Mouse (Mus musculus) hindbrain, embryonic 10.5 days (tissue): ENCODE measurements at regions not wholly inside any gene's neighbourhood (a gene's known extent, or its start where the extent isn't known, plus 50 kb on each side); places are given as distances from the start of the nearest gene placed in this dataset.

ENCODE experiments used
- DNase-seq: peaks from one replicate; pipeline ENCODE4 v3.0.0-alpha.2; 2017; ENCODE audit warnings: low spot score
- H3K27ac ChIP-seq: fragments of 300-500 bp; sonication (generic); 2 replicates; pipeline ENCODE4 v1.5.1; 2016; ENCODE audit warnings: mild to moderate bottlenecking, moderate library complexity
- H3K27me3 ChIP-seq: fragments of 300-500 bp; sonication (generic); 2 replicates; pipeline ENCODE4 v1.6.1; 2016; ENCODE audit warnings: mild to moderate bottlenecking; ENCODE audit not compliant: poor library complexity, insufficient read depth, severe bottlenecking
- H3K36me3 ChIP-seq: fragments of 300-500 bp; sonication (generic); 2 replicates; pipeline ENCODE4 v1.6.1; 2016; ENCODE audit warnings: mild to moderate bottlenecking, moderate library complexity
- H3K4me1 ChIP-seq: fragments of 300-500 bp; sonication (generic); replicated peaks from 2 replicates; pipeline ENCODE4 v1.6.1; 2016; ENCODE audit warnings: mild to moderate bottlenecking
- H3K4me3 ChIP-seq: fragments of 300-500 bp; sonication (generic); 2 replicates; pipeline ENCODE4 v1.5.1; 2016; ENCODE audit warnings: mild to moderate bottlenecking, moderate library complexity
- H3K9me3 ChIP-seq: fragments of 300-500 bp; sonication (generic); 2 replicates; pipeline ENCODE4 v1.6.1; 2016; ENCODE audit warnings: mild to moderate bottlenecking, moderate library complexity
- WGBS: fragments of 180-500 bp; shearing (Covaris S2); methylation state at CpG from one replicate; pipeline ENCODE4 v1.1.7; 2016; 5-methylcytosine and 5-hydroxymethylcytosine counted together

- no peak for DNase-seq
- Histone ChIP-seq H3K4me1 (peaks cover 11% of the 10 kb centered on the region), H3K27me3 (no peaks in the 10 kb centered on the region), H3K9me3 (0 out of 2 replicates have a peak, but pooled peaks cover 3% of the 10 kb centered on the region), H3K4me3 (no peak overlapping the region), H3K36me3 (no peaks in the 10 kb centered on the region), H3K27ac (no peak overlapping the region)
- WGBS, result 84% methylated on average over 9 of the region's 9 CpGs
Measured at GRCm38 (mm10) chr11:117568606-117568991, 84.4 kb downstream of the Gm11733 start.

- Histone ChIP-seq H3K9me3 (0 out of 2 replicates have a peak, but pooled peaks cover 3% of the 10 kb centered on the region), H3K4me3 (no peak overlapping the region), H3K27ac (no peak overlapping the region), H3K36me3 (no peaks in the 10 kb centered on the region), H3K27me3 (no peaks in the 10 kb centered on the region), H3K4me1 (peaks cover 18% of the 10 kb centered on the region)
- no peak for DNase-seq
- WGBS, result 80% methylated on average over 8 of the region's 8 CpGs
Measured at GRCm38 (mm10) chr11:117569566-117570101, 84.5 kb upstream of the Tnrc6c start.

- Histone ChIP-seq H3K4me3 (no peak overlapping the region), H3K27ac (no peak overlapping the region), H3K36me3 (no peaks in the 10 kb centered on the region), H3K27me3 (no peaks in the 10 kb centered on the region), H3K9me3 (no peaks in the 10 kb centered on the region), H3K4me1 (peaks cover 18% of the 10 kb centered on the region)
- WGBS, result 92% methylated on average over 3 of the region's 3 CpGs
- no peak for DNase-seq
Measured at GRCm38 (mm10) chr11:117571858-117572257, 82.2 kb upstream of the Tnrc6c start.

GRCm38 (mm10) chr11:117574721-117575120 lies 79.4 kb upstream of the Tnrc6c start:
- H3K36me3 ChIP-seq, result no peaks in the 10 kb centered on the region
- WGBS, result 76% methylated on average over 3 of the region's 3 CpGs
- no peak overlapping the region for H3K4me3 ChIP-seq
- 0 out of 2 replicates have a peak, but pooled peaks cover 9% of the 10 kb centered on the region for H3K27me3 ChIP-seq
- H3K9me3 ChIP-seq, result no peaks in the 10 kb centered on the region
- DNase-seq, result no peak
- H3K4me1 ChIP-seq, result peaks cover 16% of the 10 kb centered on the region
- 0 out of 2 replicates have a peak overlapping the region, but pooled peaks have one; percentile 35 for H3K27ac ChIP-seq

GRCm38 (mm10) chr11:117579121-117579520 lies 75.0 kb upstream of the Tnrc6c start:
- Histone ChIP-seq H3K27me3 (0 out of 2 replicates have a peak, but pooled peaks cover 9% of the 10 kb centered on the region), H3K27ac (peak overlapping the region; percentile 13; the same call in 1 of the 2 replicates), H3K9me3 (no peaks in the 10 kb centered on the region), H3K36me3 (no peaks in the 10 kb centered on the region), H3K4me1 (peaks cover 18% of the 10 kb centered on the region), H3K4me3 (no peak overlapping the region)
- no peak for DNase-seq
- WGBS, result 89% methylated on average over 2 of the region's 2 CpGs

- Histone ChIP-seq H3K27ac (peak overlapping the region; percentile 13; the same call in 1 of the 2 replicates), H3K27me3 (0 out of 2 replicates have a peak, but pooled peaks cover 9% of the 10 kb centered on the region), H3K4me1 (peaks cover 17% of the 10 kb centered on the region; the same call in 1 of the 2 replicates), H3K9me3 (no peaks in the 10 kb centered on the region), H3K36me3 (no peaks in the 10 kb centered on the region), H3K4me3 (no peak overlapping the region)
- WGBS, result 69% methylated on average over 3 of the region's 3 CpGs
- no peak for DNase-seq
Measured at GRCm38 (mm10) chr11:117579720-117580119, 74.4 kb upstream of the Tnrc6c start.

GRCm38 (mm10) chr11:117583478-117583877 lies 70.6 kb upstream of the Tnrc6c start:
- 93% methylated on average over 8 of the region's 8 CpGs for WGBS

GRCm38 (mm10) chr11:117585556-117585955 lies 68.5 kb upstream of the Tnrc6c start:
- no peaks in the 10 kb centered on the region for H3K9me3 ChIP-seq
- no peaks in the 10 kb centered on the region for H3K27me3 ChIP-seq
- no peak overlapping the region for H3K27ac ChIP-seq
- WGBS, result 89% methylated on average over 5 of the region's 5 CpGs
- H3K4me1 ChIP-seq, result peaks cover 38% of the 10 kb centered on the region
- no peaks in the 10 kb centered on the region for H3K36me3 ChIP-seq
- no peak overlapping the region for H3K4me3 ChIP-seq
- no peak for DNase-seq

More at GRCm38 (mm10) chr11:117583478-117583877, 70.6 kb upstream of the Tnrc6c start:
- no peak overlapping the region for H3K27ac ChIP-seq
- H3K9me3 ChIP-seq, result no peaks in the 10 kb centered on the region
- no peak for DNase-seq
- H3K36me3 ChIP-seq, result no peaks in the 10 kb centered on the region
- no peak overlapping the region for H3K4me3 ChIP-seq
- no peaks in the 10 kb centered on the region for H3K27me3 ChIP-seq
- H3K4me1 ChIP-seq, result peaks cover 35% of the 10 kb centered on the region

- Histone ChIP-seq H3K9me3 (0 out of 2 replicates have a peak, but pooled peaks cover 3% of the 10 kb centered on the region), H3K4me3 (no peak overlapping the region), H3K36me3 (no peaks in the 10 kb centered on the region), H3K27me3 (no peaks in the 10 kb centered on the region), H3K4me1 (peaks cover 34% of the 10 kb centered on the region), H3K27ac (0 out of 2 replicates have a peak overlapping the region, but pooled peaks have one; percentile 40)
- peak; percentile 30 for DNase-seq
- 56% methylated on average over 4 of the region's 4 CpGs for WGBS
Measured at GRCm38 (mm10) chr11:117586063-117586462, 68.0 kb upstream of the Tnrc6c start.

- Histone ChIP-seq H3K9me3 (0 out of 2 replicates have a peak, but pooled peaks cover 3% of the 10 kb centered on the region), H3K27me3 (no peaks in the 10 kb centered on the region), H3K27ac (peak overlapping the region; percentile 40; the same call in 1 of the 2 replicates), H3K36me3 (no peaks in the 10 kb centered on the region), H3K4me3 (no peak overlapping the region), H3K4me1 (peaks cover 32% of the 10 kb centered on the region)
- 91% methylated on average over 7 of the region's 7 CpGs for WGBS
- no peak for DNase-seq
Measured at GRCm38 (mm10) chr11:117586857-117587425, 67.1 kb upstream of the Tnrc6c start.

GRCm38 (mm10) chr11:117589006-117589405 lies 65.1 kb upstream of the Tnrc6c start:
- Histone ChIP-seq H3K4me3 (no peak overlapping the region), H3K4me1 (peaks cover 35% of the 10 kb centered on the region), H3K9me3 (0 out of 2 replicates have a peak, but pooled peaks cover 3% of the 10 kb centered on the region), H3K27me3 (no peaks in the 10 kb centered on the region), H3K27ac (peak overlapping the region; percentile 77), H3K36me3 (no peaks in the 10 kb centered on the region)
- peak; percentile 24 for DNase-seq
- 80% methylated on average over 8 of the region's 8 CpGs for WGBS

- no peak for DNase-seq
- Histone ChIP-seq H3K27me3 (peaks cover 3% of the 10 kb centered on the region; the same call in 1 of the 2 replicates), H3K36me3 (no peaks in the 10 kb centered on the region), H3K9me3 (0 out of 2 replicates have a peak, but pooled peaks cover 3% of the 10 kb centered on the region), H3K4me1 (peaks cover 35% of the 10 kb centered on the region), H3K4me3 (no peak overlapping the region), H3K27ac (peak overlapping the region; percentile 77)
- WGBS, result 80% methylated on average over 14 of the region's 14 CpGs
Measured at GRCm38 (mm10) chr11:117589422-117589821, 64.7 kb upstream of the Tnrc6c start.

GRCm38 (mm10) chr11:117592570-117592969 lies 61.5 kb upstream of the Tnrc6c start:
- Histone ChIP-seq H3K27ac (no peak overlapping the region), H3K4me3 (no peak overlapping the region), H3K36me3 (no peaks in the 10 kb centered on the region), H3K27me3 (peaks cover 35% of the 10 kb centered on the region), H3K9me3 (0 out of 2 replicates have a peak, but pooled peaks cover 3% of the 10 kb centered on the region), H3K4me1 (peaks cover 33% of the 10 kb centered on the region)
- no peak for DNase-seq
- 64% methylated on average over 3 of the region's 3 CpGs for WGBS
